Mouse (Mus musculus): ENCODE measurements at regions not wholly inside any gene's neighbourhood (a gene's known extent, or its start where the extent isn't known, plus 50 kb on each side); places are given as distances from the start of the nearest gene placed in this dataset.

GRCm38 (mm10) chr9:61135917-61136316 is 236.2 kb upstream of the Tle3 start:
- TF ChIP-seq CTCF (IDR thresholded peaks at IDR 0.05; ENCODE audit: low read depth, low read length) (no peak), POLR2A (IDR thresholded peaks at IDR 0.05; ENCODE audit: borderline replicate concordance, low read depth, low read length) (no peak)

Data from bone marrow macrophage, adult 2 months (primary cell).